ENCODE assay signal across 25 mouse cellular contexts in the genomic region with DNA sequence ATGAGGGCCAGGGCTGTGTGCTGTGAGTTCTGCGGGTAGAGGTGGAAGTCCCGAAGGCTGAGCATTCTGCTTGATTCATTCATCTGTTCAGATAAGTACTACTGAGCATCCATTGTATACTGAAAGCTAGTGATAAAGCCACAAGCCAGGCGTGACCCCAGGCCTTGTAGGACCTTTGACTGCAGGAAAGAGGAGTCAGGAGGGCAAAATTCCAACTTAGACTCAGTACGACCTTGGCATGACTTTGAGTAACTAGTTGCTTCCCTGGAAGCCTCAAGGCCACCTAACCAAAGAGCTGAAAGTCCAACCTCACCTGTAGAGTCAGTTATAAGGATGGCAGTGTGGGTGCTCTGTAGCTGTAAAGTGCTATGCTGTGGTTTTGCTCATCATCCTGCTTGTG. TPM values are rescaled to one million over a fixed set of nuclear protein-coding genes. Genes with fewer than 3 reads are reported as not detected.
A peak's percentile ranks its signal among the peaks of the same experiment; 100 is the strongest.
DNase-seq lines count a peak whose midpoint lies in the region; ATAC-seq and TF ChIP-seq lines count a peak whose summit lies in the region.
"Had no signal": no experiment of that assay in that cellular context is flagged by ENCODE, and none has a peak within 500 bp of the region (broad histone marks: within the 10 kb centered on the region; RNA-seq: fewer than 3 reads in every experiment).

No protein-coding gene starts in this region.

- no peaks in the 10 kb centered on the region for H3K9me3 ChIP-seq in kidney, embryonic 15.5 days (replicated peaks)
- H3K9me3 ChIP-seq in lung, postnatal 0 days (ENCODE audit: low read length): no peaks in the 10 kb centered on the region
- H3K9me3 ChIP-seq: embryonic facial prominence, embryonic 10.5 days; embryonic facial prominence, embryonic 12.5 days; forebrain, embryonic 13.5 days; forebrain, embryonic 15.5 days had no signal

- TF ChIP-seq EP300 in lung, postnatal 0 days (IDR thresholded peaks at IDR 0.05): no peak

- WGBS in kidney, embryonic 15.5 days: 88% methylated on average over 4 of the region's 4 CpGs
- WGBS in lung, postnatal 0 days: 77% methylated on average over 4 of the region's 4 CpGs

- TF ChIP-seq CTCF in lung, postnatal 0 days (IDR thresholded peaks at IDR 0.05): no peak

- no peak overlapping the region for H3K9ac ChIP-seq in kidney, embryonic 15.5 days
- no peak overlapping the region for H3K9ac ChIP-seq in lung, postnatal 0 days (replicated peaks; ENCODE audit: low read depth)
- H3K9ac ChIP-seq: embryonic facial prominence, embryonic 12.5 days; forebrain, embryonic 13.5 days; forebrain, embryonic 15.5 days; forebrain, postnatal 0 days had no signal

- 0 out of 2 replicates have a peak, but pooled peaks cover 8% of the 10 kb centered on the region for H3K4me1 ChIP-seq in kidney, embryonic 15.5 days
- H3K4me1 ChIP-seq in lung, postnatal 0 days (ENCODE audit: insufficient read depth, low read depth, low read length): peaks cover 7% of the 10 kb centered on the region; the same call in 1 of the 2 replicates
- H3K4me1 ChIP-seq: forebrain, embryonic 13.5 days; forebrain, embryonic 15.5 days had no signal

- no peak overlapping the region for H3K4me2 ChIP-seq in kidney, embryonic 15.5 days
- H3K4me2 ChIP-seq in lung, postnatal 0 days (replicated peaks; ENCODE audit: low read depth, low read length): no peak overlapping the region
- H3K4me2 ChIP-seq: embryonic facial prominence, embryonic 12.5 days; forebrain, embryonic 13.5 days; forebrain, embryonic 15.5 days had no signal

- no peaks in the 10 kb centered on the region for H3K27me3 ChIP-seq in kidney, embryonic 15.5 days
- no peaks in the 10 kb centered on the region for H3K27me3 ChIP-seq in lung, postnatal 0 days (replicated peaks; ENCODE audit: insufficient read depth, low read length)
- H3K27me3 ChIP-seq: CH12.LX; embryonic facial prominence, embryonic 12.5 days; forebrain, embryonic 13.5 days; forebrain, embryonic 15.5 days had no signal

- ATAC-seq in kidney, embryonic 15.5 days (replicated peaks; ENCODE audit: low FRiP score): no peak
- no peak for ATAC-seq in lung, postnatal 0 days
- ATAC-seq: CD4-positive, CD25-positive, alpha-beta regulatory T cell, adult 4 months; forebrain, embryonic 13.5 days; forebrain, embryonic 15.5 days; forebrain, postnatal 0 days had no signal

- no peak overlapping the region for H3K4me3 ChIP-seq in kidney, embryonic 15.5 days (replicated peaks)
- H3K4me3 ChIP-seq in lung, postnatal 0 days (ENCODE audit: low read depth, low read length): no peak overlapping the region
- H3K4me3 ChIP-seq: embryonic facial prominence, embryonic 10.5 days; embryonic facial prominence, embryonic 12.5 days; forebrain, embryonic 13.5 days; forebrain, embryonic 15.5 days had no signal

- H3K27ac ChIP-seq in kidney, embryonic 15.5 days: no peak overlapping the region
- peak overlapping the region; percentile 86 for H3K27ac ChIP-seq in lung, postnatal 0 days (ENCODE audit: low read length)
- H3K27ac ChIP-seq: embryonic facial prominence, embryonic 10.5 days; embryonic facial prominence, embryonic 12.5 days; forebrain, embryonic 13.5 days; forebrain, embryonic 15.5 days had no signal

- peaks cover 63% of the 10 kb centered on the region for H3K36me3 ChIP-seq in kidney, embryonic 15.5 days
- peaks cover 13% of the 10 kb centered on the region; the same call in 1 of the 2 replicates for H3K36me3 ChIP-seq in lung, postnatal 0 days (ENCODE audit: insufficient read depth, low read length)

- peak; percentile 36 for DNase-seq in adrenal gland, adult 2 months
- DNase-seq in adrenal gland, adult 8-10 months: no peak
- DNase-seq in kidney, postnatal 25 days: peak; percentile 17 to 31
- DNase-seq in lung, postnatal 0 days (ENCODE audit: low spot score): no peak
- DNase-seq in lung, postnatal 10 days: no peak
- DNase-seq in ES-CJ7 (ENCODE audit: low read depth, low spot score): peak; percentile 16
- DNase-seq: adrenal gland, postnatal 10 days; adrenal gland, postnatal 25 days; B cell, adult 2 months; cerebellum, adult 11 months; cerebellum, adult 18-20 months; cerebellum, adult 8-10 months; cerebellum, adult 9-11 months; cerebellum, postnatal 14 days; cerebellum, postnatal 36 days; forebrain, postnatal 0 days had no signal

RNA-seq across cellular contexts. Expression of a gene that starts 18.4 kb away (rescaled TPM):
- 10 to 100 TPM; 80.3 to 82.6 TPM for total RNA-seq in adrenal gland, adult 2 months (2021)
- 180 and 181 TPM in 2 replicates for polyA plus RNA-seq in adrenal gland, adult 2 months (2012; rRNA removed)
- total RNA-seq in adrenal gland, adult 8-10 months (2022): 10 to 100 TPM; 81.1 to 93.8 (median 85.9) TPM
- polyA plus RNA-seq in kidney, embryonic 15.5 days (2015; fragmentation: Nextera tagmentation; extraction: Ambion mirVana): 68.9 and 75.1 TPM in 2 replicates
- 82.0 and 84.6 TPM in 2 replicates for polyA plus RNA-seq in lung, postnatal 0 days (2015; fragmentation: Nextera tagmentation; extraction: Ambion mirVana)

RNA-seq across cellular contexts. Expression of a gene that starts 18.4 kb away (rescaled TPM):
- under 1 TPM; 0.69 to 0.86 TPM for total RNA-seq in adrenal gland, adult 2 months (2021)
- 7.6 and 10.5 TPM in 2 replicates for polyA plus RNA-seq in adrenal gland, adult 2 months (2012; rRNA removed)
- total RNA-seq in adrenal gland, adult 8-10 months (2022): 1 to 10 TPM in 2 of 4 experiments, under 1 TPM in 2; 0.49 to 1.9 (median 1.3) TPM
- 0.17 and 0.62 TPM in 2 replicates for polyA plus RNA-seq in kidney, embryonic 15.5 days (2015; fragmentation: Nextera tagmentation; extraction: Ambion mirVana)
- 0.08 and 0.18 TPM in 2 replicates for polyA plus RNA-seq in lung, postnatal 0 days (2015; fragmentation: Nextera tagmentation; extraction: Ambion mirVana)
- total RNA-seq: CH12.LX; common myeloid progenitor, adult 5-6 weeks; MEL had no signal
- polyA plus RNA-seq: CD4-positive, CD25-positive, alpha-beta regulatory T cell, adult 4 months; forebrain, embryonic 13.5 days had no signal

RNA-seq across cellular contexts. Expression of a gene that starts 54.2 kb away (rescaled TPM):
- 100 to 1,000 TPM; 115 to 136 TPM for total RNA-seq in adrenal gland, adult 2 months (2021)
- polyA plus RNA-seq in adrenal gland, adult 2 months (2012; rRNA removed): 311 and 341 TPM in 2 replicates
- total RNA-seq in adrenal gland, adult 8-10 months (2022): 100 to 1,000 TPM in 2 of 4 experiments, 10 to 100 TPM in 2; 80.9 to 133 (median 107) TPM
- polyA plus RNA-seq in kidney, embryonic 15.5 days (2015; fragmentation: Nextera tagmentation; extraction: Ambion mirVana): 51.0 and 62.7 TPM in 2 replicates
- polyA plus RNA-seq in lung, postnatal 0 days (2015; fragmentation: Nextera tagmentation; extraction: Ambion mirVana): 213 and 288 TPM in 2 replicates
- total RNA-seq: CH12.LX had no signal
- polyA plus RNA-seq: CD4-positive, CD25-positive, alpha-beta regulatory T cell, adult 4 months had no signal

Comparison
In these comparisons a context has a peak if more than half of its experiments do, and no peak if none do; other contexts are left out.
1. DNase-seq: peak in adrenal gland, adult 2 months (single experiment), kidney, postnatal 25 days (2 of 2) and ES-CJ7 (single experiment); none in adrenal gland, adult 8-10 months (single experiment), lung, postnatal 0 days (single experiment) and lung, postnatal 10 days (single experiment).